Mouse (Mus musculus) splenic B cell, adult 2 months (primary cell): Measurements from ENCODE around the gene Cd52.

Experiments used
- DNase-seq: peaks from one replicate; pipeline ENCODE4 v3.0.0-alpha.2; 2011; ENCODE audit warnings: low read depth, low spot score
- H3K27me3 ChIP-seq: 2 replicates; pipeline ENCODE4 v1.6.1; 2012; ENCODE audit warnings: mild to moderate bottlenecking, low read length, moderate library complexity, mixed read lengths; ENCODE audit not compliant: control insufficient read depth, poor library complexity, insufficient read depth, severe bottlenecking
- H3K36me3 ChIP-seq: 2 replicates; pipeline ENCODE4 v1.6.1; 2012; ENCODE audit warnings: mild to moderate bottlenecking, low read length, moderate library complexity, mixed read lengths; ENCODE audit not compliant: control insufficient read depth, poor library complexity, insufficient read depth, severe bottlenecking

Gene Cd52

DNA sequence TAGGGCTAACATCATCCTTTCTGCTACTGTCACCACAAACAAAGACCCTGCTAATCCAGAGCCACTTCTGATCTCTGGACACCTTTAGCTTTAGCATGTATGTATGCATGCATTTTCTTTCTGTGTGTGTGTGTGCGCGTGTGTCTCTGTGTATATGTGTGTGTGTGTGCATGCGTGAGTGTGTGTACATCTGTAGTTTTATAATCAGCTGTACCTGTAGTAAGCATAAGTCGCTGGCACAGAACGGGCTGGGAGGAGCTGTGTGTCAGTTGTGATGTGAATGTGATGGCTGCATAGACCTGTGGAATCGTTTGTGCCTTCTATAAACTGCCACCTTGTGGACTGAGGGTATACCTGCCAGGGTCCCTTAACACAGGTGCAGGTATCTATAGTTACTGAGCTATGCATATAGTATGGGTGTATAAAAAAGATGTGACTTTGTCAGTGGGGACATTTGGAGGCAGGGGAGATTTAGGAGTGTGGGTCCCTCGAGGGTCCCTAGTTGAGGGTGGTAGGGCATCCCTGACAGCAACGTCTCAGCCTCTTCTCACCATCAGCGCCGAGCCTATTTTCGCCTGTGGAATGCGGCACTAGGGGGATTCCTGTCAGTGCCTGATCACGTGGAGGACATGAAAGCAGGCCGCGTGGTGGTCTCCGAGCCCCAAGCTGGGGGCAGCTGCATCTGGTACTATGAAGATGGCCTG lies 4.2 kb downstream of the Cd52 start:
- no peak for DNase-seq
- Histone ChIP-seq H3K27me3 (no peaks in the 10 kb centered on the region), H3K36me3 (peaks cover 11% of the 10 kb centered on the region; the same call in 1 of the 2 replicates)

DNA sequence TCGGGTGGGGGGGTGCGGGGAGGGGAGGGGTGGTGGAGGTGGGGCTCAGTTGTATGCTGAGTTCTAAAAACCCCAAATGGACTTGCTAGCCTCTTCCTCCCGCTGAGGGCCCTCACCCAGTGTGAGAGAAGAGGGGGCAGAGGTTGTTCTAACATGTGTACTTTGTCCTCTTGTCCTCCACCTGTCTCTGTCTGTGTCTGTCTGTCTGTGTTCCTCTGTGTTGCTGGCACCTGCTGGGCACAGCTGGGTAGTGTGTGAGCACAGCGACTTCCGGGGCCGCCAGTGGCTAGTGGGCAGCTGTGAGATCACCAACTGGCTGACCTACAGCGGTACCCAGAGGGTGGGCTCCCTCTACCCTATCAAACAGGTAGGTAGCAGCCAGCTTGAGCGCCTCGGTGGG lies 5.9 kb downstream of the Cd52 start:
- Histone ChIP-seq H3K27me3 (no peaks in the 10 kb centered on the region), H3K36me3 (peaks cover 11% of the 10 kb centered on the region; the same call in 1 of the 2 replicates)
- no peak for DNase-seq

GRCm38 (mm10) chr4:134087412-134087811 lies 7.5 kb downstream of the Cd52 start:
- Histone ChIP-seq H3K27me3 (no peaks in the 10 kb centered on the region), H3K36me3 (0 out of 2 replicates have a peak, but pooled peaks cover 2% of the 10 kb centered on the region)
- peak; percentile 82 for DNase-seq

DNA sequence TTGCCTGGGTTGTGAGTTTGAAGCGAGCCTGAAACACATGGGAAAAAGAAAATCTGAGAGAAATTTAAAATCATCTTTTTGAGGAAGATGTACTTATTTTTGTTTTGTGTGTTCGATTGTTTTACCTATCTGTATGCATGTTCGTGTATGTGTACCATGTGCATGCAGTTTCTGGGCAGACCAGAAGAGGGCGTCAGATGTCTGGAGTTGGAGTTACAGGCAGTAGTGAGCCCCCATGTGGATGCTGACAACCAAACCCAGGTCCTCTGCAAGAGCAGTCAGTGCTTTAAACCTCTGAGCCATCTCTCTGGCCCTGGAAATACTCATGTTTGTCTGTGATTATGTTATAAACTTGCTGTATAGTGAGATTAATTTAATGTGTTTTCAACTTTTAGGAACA lies 9.9 kb downstream of the Cd52 start:
- peak; percentile 38 for DNase-seq
- no peaks in the 10 kb centered on the region for H3K27me3 ChIP-seq
- no peaks in the 10 kb centered on the region for H3K36me3 ChIP-seq

DNA sequence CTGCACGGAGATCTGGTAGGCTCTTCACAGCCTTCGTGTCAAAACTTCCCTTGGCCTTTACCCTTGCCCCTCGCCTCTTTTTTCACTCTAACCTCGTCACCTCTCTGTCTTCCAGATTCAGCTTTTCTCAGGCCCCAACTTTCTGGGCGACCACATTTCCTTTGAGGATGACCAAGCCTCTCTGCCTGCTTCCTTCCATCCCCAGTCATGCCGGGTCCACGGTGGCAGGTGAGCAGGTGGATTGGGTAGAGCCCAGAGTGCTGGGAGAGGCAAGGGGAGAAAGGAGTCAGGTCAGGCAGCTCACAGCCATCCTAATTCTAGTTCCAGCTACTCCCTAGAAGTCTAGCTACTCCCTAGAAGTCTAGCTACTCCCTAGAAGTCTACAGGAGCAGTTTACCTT lies 12.4 kb downstream of the Cd52 start:
- DNase-seq: no peak
- Histone ChIP-seq H3K27me3 (no peaks in the 10 kb centered on the region), H3K36me3 (no peaks in the 10 kb centered on the region)

DNA sequence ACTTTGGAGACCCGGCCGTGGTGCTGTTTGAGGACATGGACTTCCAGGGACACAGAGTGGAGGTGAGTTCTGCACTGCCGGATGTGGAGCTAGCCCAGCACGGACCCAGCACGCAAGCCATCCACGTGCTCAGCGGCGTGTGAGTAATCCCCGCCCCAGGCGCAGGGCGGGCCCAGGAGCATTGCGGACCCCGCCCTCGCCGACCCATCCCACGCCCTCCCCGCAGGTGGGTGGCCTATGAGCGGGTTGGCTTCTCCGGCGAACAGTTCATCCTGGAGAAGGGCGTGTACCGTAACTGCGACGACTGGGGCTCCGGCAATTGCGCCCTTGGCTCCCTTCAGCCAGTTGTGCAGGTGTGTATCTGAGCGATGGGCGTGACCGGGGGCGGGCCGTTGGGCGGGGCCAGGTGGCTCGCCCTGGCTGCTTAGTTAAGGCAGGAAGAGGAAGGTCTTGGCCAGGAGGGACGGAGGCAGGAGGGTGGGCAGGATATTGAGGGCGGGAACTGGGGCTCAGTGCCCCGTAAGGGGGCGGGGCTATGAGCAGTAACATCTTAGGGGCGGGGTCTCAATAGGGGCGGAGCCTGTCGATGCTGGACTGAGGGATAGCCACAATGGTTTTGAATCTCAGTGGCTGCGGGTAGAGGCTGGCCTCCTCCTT lies 13.0 kb downstream of the Cd52 start:
- Histone ChIP-seq H3K27me3 (no peaks in the 10 kb centered on the region), H3K36me3 (no peaks in the 10 kb centered on the region)
- peak; percentile 98 for DNase-seq

DNA sequence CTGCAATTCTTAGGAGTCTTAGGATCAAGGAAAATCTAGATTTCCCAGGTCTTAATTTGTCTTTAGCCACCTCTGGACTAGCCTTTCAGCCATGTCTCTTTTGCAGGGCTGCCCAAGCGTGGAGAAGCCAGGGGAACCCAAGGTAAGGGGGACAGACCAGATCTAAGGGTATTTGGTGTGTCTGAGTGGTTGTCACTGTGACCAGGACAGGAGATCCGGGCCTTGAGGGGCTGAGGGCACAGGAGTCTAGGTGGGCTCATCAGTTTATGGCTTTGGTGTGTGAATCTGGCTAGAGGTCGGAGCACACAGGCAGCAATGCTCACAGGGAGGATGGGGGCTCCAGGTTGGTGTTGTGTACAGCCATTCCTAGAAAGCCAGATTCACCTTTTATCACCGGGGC lies 14.2 kb downstream of the Cd52 start:
- Histone ChIP-seq H3K27me3 (no peaks in the 10 kb centered on the region), H3K36me3 (no peaks in the 10 kb centered on the region)
- DNase-seq: no peak

DNA sequence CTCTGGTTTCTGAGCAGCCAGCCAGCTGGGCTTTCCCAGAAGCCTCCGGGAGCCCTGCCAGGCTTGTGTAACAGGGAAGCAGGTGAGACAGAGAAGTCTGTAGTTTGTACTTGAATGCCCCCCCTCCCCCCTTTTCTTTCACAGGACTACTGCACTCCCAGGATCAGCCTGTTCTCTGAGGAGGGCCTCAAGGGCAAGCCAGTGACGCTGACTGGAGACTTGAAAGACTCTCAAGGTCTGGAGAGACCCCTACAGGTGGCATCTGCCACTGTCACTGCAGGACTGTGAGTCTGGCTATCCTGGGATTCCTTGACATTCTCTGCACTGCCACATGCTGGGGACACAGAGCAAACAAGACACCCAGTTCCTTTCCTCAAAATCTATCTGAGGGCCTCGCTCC lies 16.2 kb downstream of the Cd52 start:
- Histone ChIP-seq H3K36me3 (no peaks in the 10 kb centered on the region), H3K27me3 (no peaks in the 10 kb centered on the region)
- peak; percentile 73 for DNase-seq

GRCm38 (mm10) chr4:134068793-134069580 lies 25.9 kb downstream of the Cd52 start:
- no peak for DNase-seq
- Histone ChIP-seq H3K27me3 (no peaks in the 10 kb centered on the region), H3K36me3 (no peaks in the 10 kb centered on the region)

DNA sequence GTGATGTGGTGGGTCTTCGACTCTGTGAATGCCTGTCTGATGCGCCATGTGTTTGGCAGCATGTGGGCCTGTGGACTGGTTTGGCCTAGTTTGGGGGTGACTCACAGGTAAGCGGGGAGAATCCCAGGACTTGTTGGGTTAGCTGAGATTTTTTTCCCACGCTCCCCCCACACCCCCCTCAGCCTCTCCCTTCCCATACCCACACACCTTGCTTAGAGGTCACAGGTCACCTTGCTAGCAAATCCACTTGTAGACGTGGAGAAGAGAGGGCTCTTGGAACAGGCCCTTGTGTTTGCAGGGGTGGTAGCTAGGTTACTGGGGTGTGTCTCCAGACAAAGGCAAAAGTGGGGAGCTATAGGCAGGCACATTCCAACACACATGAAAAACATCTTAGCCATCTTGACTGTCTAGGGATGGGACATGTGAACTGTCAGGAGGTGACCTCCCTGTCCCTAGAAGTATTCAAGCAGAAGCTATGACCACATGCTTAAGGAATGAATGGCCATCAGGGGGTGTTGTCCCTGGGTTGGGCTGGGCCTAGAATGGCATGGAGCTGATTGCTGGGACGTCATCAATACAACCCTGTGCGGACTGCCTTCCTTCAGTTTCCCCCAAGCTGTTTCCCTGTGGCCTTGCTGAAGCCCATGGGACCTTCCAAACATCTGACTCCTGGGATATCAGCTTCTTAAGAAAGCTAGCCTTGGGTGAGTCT lies 26.9 kb downstream of the Cd52 start:
- Histone ChIP-seq H3K27me3 (no peaks in the 10 kb centered on the region), H3K36me3 (no peaks in the 10 kb centered on the region)
- DNase-seq: no peak

GRCm38 (mm10) chr4:134067383-134067782 lies 27.5 kb downstream of the Cd52 start:
- Histone ChIP-seq H3K27me3 (no peaks in the 10 kb centered on the region), H3K36me3 (no peaks in the 10 kb centered on the region)
- DNase-seq: no peak

DNA sequence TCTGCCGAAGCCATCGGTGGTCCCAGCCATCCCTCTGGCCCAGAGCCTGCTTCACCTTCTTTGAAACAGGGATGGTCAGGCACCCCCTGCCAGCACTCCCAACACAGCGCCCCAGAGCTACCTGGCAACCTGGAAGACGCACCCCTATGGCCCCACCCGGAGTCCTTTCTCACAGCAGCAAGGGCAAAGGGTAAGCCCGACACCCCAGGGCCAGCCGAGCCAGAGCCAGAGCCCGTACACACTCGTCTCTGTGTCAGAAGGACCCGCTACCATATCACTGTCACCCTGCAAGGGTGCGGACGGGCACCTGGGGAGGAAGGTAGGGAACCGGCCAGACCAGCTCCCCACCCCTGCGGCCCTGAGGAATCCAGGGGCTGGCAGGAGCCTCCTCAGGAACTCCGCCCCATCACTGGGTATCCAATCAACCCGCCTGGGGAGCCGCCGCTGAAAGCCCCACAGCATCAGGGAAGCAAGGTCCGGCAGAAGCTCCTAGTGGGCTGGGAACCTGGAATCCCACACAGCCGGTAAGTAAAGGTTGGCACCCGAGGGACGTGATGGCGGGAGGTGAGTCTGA lies 29.4 kb downstream of the Cd52 start:
- no peaks in the 10 kb centered on the region for H3K36me3 ChIP-seq
- no peak for DNase-seq
- no peaks in the 10 kb centered on the region for H3K27me3 ChIP-seq

GRCm38 (mm10) chr4:134062561-134062960 lies 32.3 kb downstream of the Cd52 start:
- DNase-seq: no peak

GRCm38 (mm10) chr4:134061944-134062446 lies 32.9 kb downstream of the Cd52 start:
- DNase-seq: no peak
- Histone ChIP-seq H3K27me3 (no peaks in the 10 kb centered on the region), H3K36me3 (no peaks in the 10 kb centered on the region)

More at GRCm38 (mm10) chr4:134062561-134062960, 32.3 kb downstream of the Cd52 start:
- Histone ChIP-seq H3K36me3 (no peaks in the 10 kb centered on the region), H3K27me3 (no peaks in the 10 kb centered on the region)
